19 mouse cellular contexts compared by ENCODE assay signal in genomic region chr2:120723621-120724020, GRCm38 (mm10).
DNase-seq lines count a peak whose midpoint lies in the region; ATAC-seq lines count a peak whose summit lies in the region.
"Had no signal": no experiment of that assay in that cellular context is flagged by ENCODE, and none has a peak within 500 bp of the region (broad histone marks: within the 10 kb centered on the region; RNA-seq: fewer than 3 reads in every experiment).

No protein-coding gene starts in this region.

- peaks cover 3% of the 10 kb centered on the region for H3K4me1 ChIP-seq in kidney, embryonic 15.5 days
- peaks cover 11% of the 10 kb centered on the region for H3K4me1 ChIP-seq in heart, embryonic 11.5 days (ENCODE audit: control insufficient read depth, insufficient read depth, low read length)
- H3K4me1 ChIP-seq: intestine, embryonic 15.5 days had no signal

- no peak for ATAC-seq in kidney, embryonic 15.5 days (replicated peaks; ENCODE audit: low FRiP score)
- ATAC-seq in heart, embryonic 11.5 days (replicated peaks; ENCODE audit: insufficient number of reproducible peaks, low FRiP score, low TSS enrichment), result no peak
- ATAC-seq: forebrain, embryonic 13.5 days; intestine, embryonic 15.5 days; midbrain, embryonic 13.5 days had no signal

- WGBS in kidney, embryonic 15.5 days, result 64% methylated on average over 4 of the region's 4 CpGs
- WGBS in heart, embryonic 11.5 days (ENCODE audit: insufficient replicate concordance), result 58% methylated on average over 4 of the region's 4 CpGs

- no peak overlapping the region for H3K9ac ChIP-seq in kidney, embryonic 15.5 days
- H3K9ac ChIP-seq in heart, embryonic 11.5 days (ENCODE audit: low read depth, low read length), result no peak overlapping the region
- H3K9ac ChIP-seq: embryonic facial prominence, embryonic 12.5 days; forebrain, embryonic 13.5 days; intestine, embryonic 15.5 days; midbrain, embryonic 13.5 days had no signal

- intact Hi-C loops in heart, postnatal 36 days (cut with DNase I), result no loop called here

- H3K36me3 ChIP-seq in kidney, embryonic 15.5 days, result peaks cover 99% of the 10 kb centered on the region
- peaks cover 60% of the 10 kb centered on the region for H3K36me3 ChIP-seq in heart, embryonic 11.5 days (ENCODE audit: control insufficient read depth, insufficient read depth, low read length)

- no peaks in the 10 kb centered on the region for H3K27me3 ChIP-seq in kidney, embryonic 15.5 days
- no peaks in the 10 kb centered on the region for H3K27me3 ChIP-seq in heart, embryonic 11.5 days (ENCODE audit: control insufficient read depth, insufficient read depth, low read length)
- H3K27me3 ChIP-seq: embryonic facial prominence, embryonic 12.5 days; forebrain, embryonic 13.5 days; intestine, embryonic 15.5 days; midbrain, embryonic 13.5 days had no signal

- H3K4me3 ChIP-seq in kidney, embryonic 15.5 days (replicated peaks), result no peak overlapping the region
- no peak overlapping the region for H3K4me3 ChIP-seq in heart, embryonic 11.5 days (ENCODE audit: low read depth, low read length)
- H3K4me3 ChIP-seq: embryonic facial prominence, embryonic 12.5 days; forebrain, embryonic 13.5 days; intestine, embryonic 15.5 days; layer of hippocampus, adult 2 months; midbrain, embryonic 13.5 days had no signal

- peak; percentile 27 to 32 for DNase-seq in heart, adult 18-20 months
- DNase-seq in heart, postnatal 36 days, result no peak
- DNase-seq in kidney, postnatal 36 days, result peak; percentile 11 to 21
- DNase-seq in heart, postnatal 4 days, result peak; percentile 21
- no peak for DNase-seq in thymus, postnatal 0 days (ENCODE audit: low spot score)
- DNase-seq: adrenal gland, postnatal 10 days; cerebellum, adult 18-20 months; cerebellum, postnatal 14 days; kidney, postnatal 10 days; layer of hippocampus, postnatal 36 days; lung, adult 18-20 months; thymus, postnatal 14 days had no signal

- no peak overlapping the region for H3K4me2 ChIP-seq in kidney, embryonic 15.5 days
- no peak overlapping the region for H3K4me2 ChIP-seq in heart, embryonic 11.5 days
- H3K4me2 ChIP-seq: embryonic facial prominence, embryonic 12.5 days; forebrain, embryonic 13.5 days; intestine, embryonic 15.5 days; midbrain, embryonic 13.5 days had no signal

- H3K27ac ChIP-seq in kidney, embryonic 15.5 days, result no peak overlapping the region
- 0 out of 2 replicates have a peak overlapping the region, but pooled peaks have one; percentile 42 for H3K27ac ChIP-seq in heart, embryonic 11.5 days (ENCODE audit: low read depth, low read length)
- H3K27ac ChIP-seq: embryonic facial prominence, embryonic 12.5 days; forebrain, embryonic 13.5 days; intestine, embryonic 15.5 days; midbrain, embryonic 13.5 days had no signal

- H3K9me3 ChIP-seq in kidney, embryonic 15.5 days (replicated peaks), result no peaks in the 10 kb centered on the region
- H3K9me3 ChIP-seq in heart, embryonic 11.5 days (replicated peaks; ENCODE audit: control insufficient read depth, low read length), result no peaks in the 10 kb centered on the region
- H3K9me3 ChIP-seq: embryonic facial prominence, embryonic 12.5 days; forebrain, embryonic 13.5 days; intestine, embryonic 15.5 days; midbrain, embryonic 13.5 days had no signal

Comparison
In these comparisons a context has a peak if more than half of its experiments do, and no peak if none do; other contexts are left out.
1. DNase-seq: peak in heart, adult 18-20 months (2 of 2), kidney, postnatal 36 days (2 of 2) and heart, postnatal 4 days (single experiment); none in heart, postnatal 36 days (0 of 2) and thymus, postnatal 0 days (single experiment).